Mouse (Mus musculus): ENCODE data around the gene Arhgef2. TPM values are rescaled to one million over a fixed set of nuclear protein-coding genes. Genes with fewer than 3 reads are reported as not detected.

Gene Arhgef2
- polyA plus RNA-seq, 1 experiment from 2014 or later: 186 TPM

DNA sequence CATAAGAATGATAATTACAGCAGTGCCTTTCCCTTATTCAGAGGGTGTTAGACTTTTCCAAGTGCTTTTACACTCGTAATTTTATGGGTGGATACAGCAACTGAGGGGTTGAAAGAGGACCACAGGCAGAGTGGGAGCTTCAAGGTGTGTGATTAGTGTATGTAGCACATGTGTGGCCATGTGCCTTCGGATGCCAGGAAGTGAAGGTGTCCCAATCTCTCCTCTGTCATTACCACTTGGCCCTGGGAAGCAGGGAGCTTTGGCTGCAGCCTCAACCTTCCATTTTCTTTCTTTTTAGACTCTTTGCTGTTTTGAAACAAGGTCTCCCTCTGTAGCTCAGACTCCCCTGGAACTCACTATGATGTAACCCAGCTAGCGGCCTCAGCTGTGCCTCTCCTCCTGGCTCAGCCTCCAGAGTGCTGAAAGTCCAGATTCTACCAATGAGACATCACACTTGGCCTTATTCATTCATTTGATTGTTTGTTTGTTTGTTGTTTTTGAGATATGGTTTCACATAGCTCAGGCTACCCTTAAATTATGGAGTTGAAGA is 11.3 kb downstream of the Arhgef2 start:
- Histone ChIP-seq H3K4me1 (peaks cover 18% of the 10 kb centered on the region), H3K9ac (no peak overlapping the region), H3K27me3 (replicated peaks) (no peaks in the 10 kb centered on the region), H3K4me2 (replicated peaks) (no peak overlapping the region), H3K27ac (no peak overlapping the region), H3K4me3 (no peak overlapping the region), H3K36me3 (no peaks in the 10 kb centered on the region), H3K9me3 (no peaks in the 10 kb centered on the region)
- WGBS: 73% methylated on average over 3 of the region's 3 CpGs
- no peak for ATAC-seq (ENCODE audit: low FRiP score, low read depth)

DNA sequence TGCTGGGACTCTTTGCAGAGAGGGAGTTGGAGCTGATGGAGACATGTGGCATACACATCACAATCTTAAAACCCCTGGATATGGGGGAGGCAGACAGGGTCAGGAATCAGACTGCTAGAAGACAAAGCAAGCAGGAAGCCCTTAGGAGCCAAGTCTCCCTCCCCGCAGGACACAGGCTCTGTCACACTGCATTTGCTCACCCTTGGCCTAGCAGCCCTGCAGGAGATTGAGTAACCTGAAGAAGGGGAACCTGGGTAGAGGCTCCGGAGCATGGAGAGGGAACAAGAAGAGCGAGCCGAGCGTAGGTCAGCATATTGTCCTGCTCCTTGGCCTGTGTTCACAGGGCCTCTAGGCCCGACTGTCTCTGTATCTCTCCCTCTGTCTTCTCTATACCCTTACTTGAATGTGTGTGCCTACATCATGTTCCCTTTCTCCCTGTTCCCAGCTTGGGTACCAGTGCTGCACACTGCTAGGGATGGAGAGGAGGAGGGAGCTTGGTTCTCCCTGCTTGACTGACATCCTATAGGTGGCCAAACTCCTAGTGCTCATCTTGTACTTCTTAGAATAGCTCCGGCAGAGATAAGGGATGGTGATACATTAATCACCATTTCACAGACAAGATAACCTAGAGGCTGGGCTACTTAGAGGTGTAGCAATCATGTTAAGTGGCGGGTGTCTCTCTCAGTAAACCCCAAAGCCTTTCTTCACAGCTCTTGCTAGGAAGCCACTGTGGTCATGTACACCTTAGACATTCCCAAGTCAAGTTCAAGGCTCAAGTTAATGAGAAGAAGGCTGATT is 12.5 kb downstream of the Arhgef2 start:
- no peaks in the 10 kb centered on the region for H3K9me3 ChIP-seq
- no peak overlapping the region for H3K27ac ChIP-seq
- H3K9ac ChIP-seq: no peak overlapping the region
- H3K27me3 ChIP-seq (replicated peaks): no peaks in the 10 kb centered on the region
- no peak overlapping the region for H3K4me2 ChIP-seq (replicated peaks)
- no peak overlapping the region for H3K4me3 ChIP-seq
- H3K36me3 ChIP-seq: no peaks in the 10 kb centered on the region
- WGBS: 76% methylated on average over 8 of the region's 8 CpGs
- H3K4me1 ChIP-seq: peaks cover 18% of the 10 kb centered on the region
- no peak for ATAC-seq (ENCODE audit: low FRiP score, low read depth)

DNA sequence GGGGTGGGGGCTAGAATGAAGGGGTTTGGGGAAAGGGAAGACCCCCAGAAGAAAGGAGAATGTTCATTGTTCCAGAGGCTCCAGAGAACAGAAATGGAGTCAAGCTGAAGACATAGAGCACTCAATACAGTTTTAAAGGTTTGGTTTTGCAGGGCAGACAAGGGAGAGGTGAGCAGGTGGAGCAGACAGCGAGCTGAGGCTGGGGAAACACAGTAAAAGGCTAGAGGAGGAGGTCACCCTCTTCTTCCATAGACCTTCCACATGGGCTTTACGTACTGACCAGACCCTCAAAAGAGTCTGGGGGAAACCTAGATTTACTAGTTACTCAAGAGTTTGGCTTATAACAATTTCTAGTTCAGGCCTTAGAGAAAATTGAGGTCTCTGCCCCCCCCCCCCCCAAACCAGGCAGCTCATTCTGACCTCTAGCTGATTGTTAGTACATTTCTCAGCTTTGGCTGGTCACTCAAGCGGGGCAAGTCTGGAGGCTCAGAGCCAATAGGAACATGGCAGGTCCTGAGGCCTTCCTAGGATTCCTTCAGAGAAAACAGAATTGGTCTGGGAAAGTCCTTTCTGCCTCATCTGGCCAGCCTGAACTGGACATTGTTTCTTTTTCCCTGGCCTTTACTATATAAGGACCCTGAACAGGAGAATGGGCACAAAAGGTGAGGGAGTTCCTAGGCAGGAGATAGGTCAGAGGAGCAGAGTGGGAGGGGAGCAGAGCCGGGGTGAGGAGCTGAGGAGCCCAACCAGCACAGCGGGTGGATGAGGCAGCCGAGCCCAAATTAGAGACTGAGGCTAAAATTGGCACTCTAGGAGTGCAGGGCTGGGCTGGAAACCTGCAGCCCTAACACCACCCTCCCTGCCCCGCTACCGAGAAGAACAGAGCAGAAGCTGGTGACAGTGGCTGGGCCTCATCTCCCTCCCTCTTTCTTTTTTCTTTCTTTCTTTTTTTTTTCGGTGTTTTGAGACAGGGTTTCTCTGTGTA is 13.6 kb downstream of the Arhgef2 start:
- WGBS: 46% methylated on average over 9 of the region's 9 CpGs
- Histone ChIP-seq H3K9ac (0 out of 2 replicates have a peak overlapping the region, but pooled peaks have one; percentile 5), H3K9me3 (no peaks in the 10 kb centered on the region), H3K27ac (no peak overlapping the region), H3K4me3 (no peak overlapping the region), H3K36me3 (no peaks in the 10 kb centered on the region), H3K4me2 (replicated peaks) (no peak overlapping the region), H3K4me1 (peaks cover 25% of the 10 kb centered on the region), H3K27me3 (replicated peaks) (no peaks in the 10 kb centered on the region)
- no peak for ATAC-seq (ENCODE audit: low FRiP score, low read depth)

DNA sequence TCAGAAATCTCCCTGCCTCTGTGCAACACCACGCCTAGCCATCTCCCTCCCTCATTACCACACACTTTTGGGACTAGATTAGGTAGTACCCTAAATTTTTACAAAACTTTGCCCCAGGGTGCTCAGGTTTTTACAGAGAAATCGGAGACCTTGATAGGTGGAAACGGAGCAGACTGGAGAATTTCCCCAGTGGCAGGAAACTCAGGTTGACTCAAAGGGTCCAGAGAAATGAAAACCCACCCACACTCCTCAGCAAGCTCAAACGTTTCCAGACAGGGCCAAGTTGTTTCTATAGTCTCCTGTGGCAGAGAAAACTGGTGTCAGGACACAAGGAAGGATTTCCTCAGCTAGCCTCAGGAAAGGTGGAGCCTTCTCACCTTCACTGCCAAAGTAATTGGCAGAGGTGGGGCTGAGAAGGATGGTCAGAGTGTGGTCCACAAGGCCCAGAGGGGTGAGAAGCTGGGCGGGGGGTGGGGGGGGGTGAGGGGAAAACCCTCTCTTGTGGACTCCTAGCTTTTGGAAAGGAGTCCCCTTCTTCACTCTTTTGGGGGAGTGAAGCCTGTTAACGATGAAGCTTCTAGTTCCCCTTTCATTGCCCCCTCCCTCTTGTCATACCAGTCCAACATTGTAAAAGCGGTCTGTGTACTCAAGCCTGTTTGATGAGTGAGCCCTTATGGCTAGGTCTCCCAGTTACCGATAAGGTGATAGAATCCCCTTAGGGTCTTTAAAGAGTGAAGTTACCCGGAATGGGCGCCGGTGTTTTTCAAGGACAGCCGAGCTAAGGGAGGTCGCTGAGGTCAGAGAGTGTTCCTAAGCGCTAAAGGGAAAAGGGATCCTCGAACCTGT is 14.6 kb downstream of the Arhgef2 start:
- Histone ChIP-seq H3K4me3 (peak overlapping the region; percentile 63), H3K27me3 (replicated peaks) (no peaks in the 10 kb centered on the region), H3K9ac (peak overlapping the region; percentile 90), H3K4me2 (replicated peaks) (peak overlapping the region; percentile 84), H3K36me3 (peaks cover 5% of the 10 kb centered on the region; the same call in 1 of the 2 replicates), H3K4me1 (peaks cover 34% of the 10 kb centered on the region), H3K27ac (peak overlapping the region; percentile 90), H3K9me3 (no peaks in the 10 kb centered on the region)
- ATAC-seq (ENCODE audit: low FRiP score, low read depth): no peak
- 14% methylated on average over 15 of the region's 15 CpGs for WGBS

DNA sequence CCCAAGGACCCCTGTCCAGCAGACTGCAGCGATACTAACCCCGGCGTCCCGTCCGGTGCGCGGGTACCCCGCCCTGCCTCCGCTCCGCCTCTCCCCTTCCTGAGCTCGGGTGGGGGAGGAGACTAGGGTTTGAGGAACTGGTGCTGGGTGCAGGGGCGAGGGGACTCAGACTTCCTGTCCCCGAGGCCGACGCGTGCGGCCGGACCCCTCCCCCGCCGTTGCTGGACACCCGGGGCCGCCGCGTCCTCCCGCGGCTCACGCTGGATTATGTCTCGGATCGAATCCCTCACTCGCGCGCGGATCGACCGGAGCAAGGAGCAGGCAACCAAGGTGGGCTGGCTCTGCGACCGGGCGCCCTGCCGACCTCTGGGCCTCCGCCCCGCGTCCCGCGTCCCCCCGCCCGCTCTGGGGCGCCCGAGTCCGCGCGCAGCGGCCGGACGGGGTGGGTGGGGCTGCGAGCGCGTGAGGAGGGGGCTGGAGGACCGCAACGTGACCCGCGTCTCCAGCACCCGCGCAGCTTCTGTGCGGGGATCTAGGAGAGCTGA is 15.3 kb downstream of the Arhgef2 start:
- Histone ChIP-seq H3K4me2 (replicated peaks) (peak overlapping the region; percentile 84), H3K9ac (peak overlapping the region; percentile 90), H3K4me3 (peak overlapping the region; percentile 63), H3K36me3 (peaks cover 9% of the 10 kb centered on the region), H3K4me1 (peaks cover 35% of the 10 kb centered on the region), H3K27ac (peak overlapping the region; percentile 90), H3K27me3 (replicated peaks) (no peaks in the 10 kb centered on the region), H3K9me3 (no peaks in the 10 kb centered on the region)
- peak; percentile 62 for ATAC-seq (ENCODE audit: low FRiP score, low read depth)
- WGBS: under 1% methylated on average over 63 of the region's 64 CpGs

DNA sequence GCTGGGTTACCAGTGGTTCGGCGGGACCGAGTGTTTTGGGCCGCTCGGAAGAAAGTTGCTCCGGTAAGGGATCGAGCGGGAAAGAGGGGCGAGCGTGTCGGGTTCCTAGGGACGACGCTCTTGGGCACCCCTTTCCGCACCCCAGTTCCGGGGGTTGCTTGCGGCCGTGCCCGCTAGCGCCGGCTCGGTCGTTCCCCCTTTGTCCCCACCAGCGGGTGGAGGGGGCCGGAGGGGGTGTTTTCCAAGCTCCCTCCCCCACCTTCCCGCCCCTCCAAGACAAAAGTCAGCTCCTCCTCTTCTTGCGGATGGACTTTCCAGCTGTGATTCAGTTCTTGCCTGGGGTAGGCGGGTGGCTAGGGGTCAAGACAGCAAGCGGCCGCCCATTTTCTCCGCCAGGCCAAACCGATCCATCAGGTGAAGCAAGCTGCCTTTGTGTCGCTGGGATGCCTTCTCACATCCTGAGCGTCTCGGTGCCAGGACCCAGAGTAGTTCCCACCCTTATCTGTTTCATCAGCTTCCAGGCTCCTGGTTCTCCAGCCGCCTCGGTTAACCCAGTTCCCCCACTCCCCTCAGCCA is 15.9 kb downstream of the Arhgef2 start:
- WGBS: under 1% methylated on average over 35 of the region's 36 CpGs

DNA sequence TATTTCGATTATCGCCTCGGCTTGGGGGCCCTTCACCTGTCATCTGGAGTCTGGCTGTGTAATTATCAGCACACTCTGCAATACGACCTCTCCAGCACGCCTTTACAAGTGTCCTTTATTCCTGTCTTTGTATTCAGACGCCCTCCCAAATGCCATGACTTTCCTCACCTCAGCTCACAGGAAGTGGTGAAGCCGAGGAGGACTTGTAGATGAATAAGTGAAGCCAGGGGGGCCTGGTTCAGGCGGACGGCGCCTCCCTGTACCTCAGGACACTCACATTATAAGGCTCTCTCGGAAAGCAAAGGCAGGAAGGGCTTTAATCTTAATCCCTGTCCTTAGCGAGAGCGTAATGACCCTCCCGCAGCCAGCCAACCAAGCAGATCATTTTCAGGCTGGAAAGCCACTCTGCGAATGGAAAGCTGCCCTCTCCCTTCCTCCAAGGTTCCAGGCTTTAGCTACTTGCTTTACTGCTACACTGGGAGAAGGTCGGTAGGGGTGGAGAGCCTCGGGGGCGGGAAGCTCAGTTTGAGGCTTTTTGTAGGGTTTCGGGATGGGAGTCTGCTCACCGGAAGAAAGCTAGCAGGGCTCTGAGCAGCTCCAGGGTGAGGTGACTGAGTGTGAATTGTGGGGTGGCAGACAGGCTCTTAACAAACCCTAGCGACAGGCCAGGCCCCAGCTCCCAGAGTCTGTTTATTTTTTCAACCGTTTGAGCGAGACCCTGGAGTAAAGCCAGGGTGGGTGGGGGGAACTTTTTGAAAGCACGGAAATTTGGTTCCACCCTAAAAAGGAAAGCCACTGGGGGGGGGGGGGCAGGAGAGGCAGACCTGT is 16.6 kb downstream of the Arhgef2 start:
- Histone ChIP-seq H3K27ac (peak overlapping the region; percentile 90), H3K4me3 (peak overlapping the region; percentile 63), H3K4me1 (peaks cover 42% of the 10 kb centered on the region), H3K4me2 (replicated peaks) (peak overlapping the region; percentile 84), H3K27me3 (replicated peaks) (no peaks in the 10 kb centered on the region), H3K9me3 (no peaks in the 10 kb centered on the region), H3K36me3 (peaks cover 17% of the 10 kb centered on the region), H3K9ac (peak overlapping the region; percentile 90)
- under 1% methylated on average over 24 of the region's 24 CpGs for WGBS
- 0 out of 2 replicates have a peak, but pooled peaks have one; percentile 25 for ATAC-seq (ENCODE audit: low FRiP score, low read depth)

More for the DNA sequence above, 15.9 kb downstream of the Arhgef2 start:
- Histone ChIP-seq H3K4me1 (peaks cover 36% of the 10 kb centered on the region), H3K9me3 (no peaks in the 10 kb centered on the region), H3K4me3 (peak overlapping the region; percentile 63), H3K4me2 (replicated peaks) (peak overlapping the region; percentile 84), H3K27ac (peak overlapping the region; percentile 90), H3K27me3 (replicated peaks) (no peaks in the 10 kb centered on the region), H3K9ac (peak overlapping the region; percentile 90), H3K36me3 (peaks cover 13% of the 10 kb centered on the region)
- ATAC-seq (ENCODE audit: low FRiP score, low read depth): peak; percentile 14

DNA sequence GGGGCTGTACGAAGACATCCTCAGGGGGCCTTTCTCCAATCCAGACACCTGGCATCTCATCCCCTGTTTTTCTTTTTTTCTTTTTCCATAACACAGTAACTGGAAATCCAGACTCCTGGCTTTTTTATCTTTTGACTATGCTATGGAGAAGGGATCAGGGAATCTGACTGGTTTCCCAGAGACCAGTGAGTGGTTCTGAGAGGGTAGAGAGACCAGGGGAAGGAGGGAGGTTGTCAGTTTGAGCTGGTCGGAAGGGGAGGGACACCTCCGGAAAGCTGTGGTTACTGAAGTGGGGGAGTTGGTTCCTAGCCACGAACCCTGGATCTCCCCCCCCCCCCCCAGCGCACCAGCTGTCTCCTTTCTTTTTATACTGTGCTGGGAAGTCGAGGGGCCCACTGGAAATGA is 17.2 kb downstream of the Arhgef2 start:
- no peaks in the 10 kb centered on the region for H3K27me3 ChIP-seq (replicated peaks)
- no peaks in the 10 kb centered on the region for H3K9me3 ChIP-seq
- H3K36me3 ChIP-seq: peaks cover 19% of the 10 kb centered on the region
- no peak for ATAC-seq (ENCODE audit: low FRiP score, low read depth)
- peaks cover 46% of the 10 kb centered on the region for H3K4me1 ChIP-seq
- H3K9ac ChIP-seq: peak overlapping the region; percentile 90
- H3K4me2 ChIP-seq (replicated peaks): peak overlapping the region; percentile 84
- WGBS: 0% methylated on average over 5 of the region's 6 CpGs
- peak overlapping the region; percentile 90 for H3K27ac ChIP-seq
- H3K4me3 ChIP-seq: peak overlapping the region; percentile 63

DNA sequence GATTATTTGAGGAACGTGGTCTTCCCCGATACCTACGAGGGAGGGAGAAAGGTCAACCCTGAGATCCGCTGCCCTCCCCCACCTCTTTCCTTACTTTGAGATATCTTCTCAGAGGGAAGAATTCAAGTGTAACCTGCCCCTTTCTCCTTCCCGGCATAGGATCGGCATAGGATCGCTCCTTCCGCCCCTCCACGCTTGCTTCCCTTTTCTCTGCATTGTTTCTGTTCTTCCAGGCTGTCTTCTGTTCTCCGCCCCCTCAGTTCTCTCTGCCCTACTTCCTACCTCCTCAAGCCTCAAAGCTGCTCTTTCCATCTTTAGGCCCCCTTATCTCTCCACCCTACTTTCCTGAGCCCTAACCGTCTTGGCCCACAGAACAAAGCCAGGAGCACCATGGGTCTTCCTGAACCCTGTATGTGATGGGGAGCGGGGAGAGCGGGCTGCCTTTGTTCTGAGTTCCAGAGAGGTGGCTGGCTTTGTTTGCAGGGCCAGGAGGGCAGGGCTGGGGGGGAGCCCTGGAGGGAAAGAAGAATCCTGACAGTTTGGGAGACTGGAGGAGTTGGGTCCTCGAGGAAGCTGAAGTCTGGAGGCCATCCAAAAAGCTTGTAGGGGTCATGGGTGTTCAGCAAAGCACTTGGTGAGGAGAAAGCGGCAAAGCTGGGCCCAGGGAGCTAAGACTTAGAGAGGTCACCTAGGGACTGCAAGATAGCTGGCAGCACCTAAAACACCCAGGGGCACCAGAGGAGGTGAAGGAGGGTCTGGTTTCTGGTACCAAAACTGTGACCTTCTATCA is 17.8 kb downstream of the Arhgef2 start:
- Histone ChIP-seq H3K9ac (peak overlapping the region; percentile 90), H3K27me3 (replicated peaks) (no peaks in the 10 kb centered on the region), H3K27ac (peak overlapping the region; percentile 90), H3K4me1 (peaks cover 46% of the 10 kb centered on the region), H3K36me3 (peaks cover 19% of the 10 kb centered on the region), H3K4me2 (replicated peaks) (peak overlapping the region; percentile 84), H3K9me3 (no peaks in the 10 kb centered on the region), H3K4me3 (peak overlapping the region; percentile 63)
- ATAC-seq (ENCODE audit: low FRiP score, low read depth): no peak
- WGBS: 1% methylated on average over 15 of the region's 15 CpGs

DNA sequence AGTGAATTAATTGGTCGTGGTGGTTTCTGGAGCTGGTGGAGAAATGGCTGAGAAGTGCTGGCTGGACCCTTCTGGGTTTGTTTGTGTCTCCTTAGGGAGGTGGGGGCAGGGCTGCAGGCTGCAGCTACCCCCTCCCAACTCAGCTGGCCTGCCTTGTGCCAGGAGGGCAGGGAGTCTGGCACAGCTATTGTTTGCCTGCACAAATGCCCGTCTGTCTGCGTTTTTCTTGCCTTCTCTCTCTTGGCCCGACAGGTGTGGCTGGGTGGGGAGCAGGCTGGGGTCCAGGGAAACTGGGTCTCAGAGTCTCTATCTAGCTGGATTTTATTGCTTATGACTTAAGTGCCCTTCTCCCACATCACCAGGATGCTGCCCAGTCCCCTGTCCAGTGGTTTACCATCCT is 18.6 kb downstream of the Arhgef2 start:
- peak overlapping the region; percentile 90 for H3K27ac ChIP-seq
- peak; percentile 18; the same call in 1 of the 2 replicates for ATAC-seq (ENCODE audit: low FRiP score, low read depth)
- H3K9me3 ChIP-seq: no peaks in the 10 kb centered on the region
- H3K4me3 ChIP-seq: peak overlapping the region; percentile 63
- no peaks in the 10 kb centered on the region for H3K27me3 ChIP-seq (replicated peaks)
- peaks cover 23% of the 10 kb centered on the region for H3K36me3 ChIP-seq
- H3K4me1 ChIP-seq: peaks cover 54% of the 10 kb centered on the region
- H3K9ac ChIP-seq: peak overlapping the region; percentile 90
- 9% methylated on average over 4 of the region's 4 CpGs for WGBS
- peak overlapping the region; percentile 84 for H3K4me2 ChIP-seq (replicated peaks)
